Mouse (Mus musculus): ENCODE results near the gene Gp5.

DNA sequence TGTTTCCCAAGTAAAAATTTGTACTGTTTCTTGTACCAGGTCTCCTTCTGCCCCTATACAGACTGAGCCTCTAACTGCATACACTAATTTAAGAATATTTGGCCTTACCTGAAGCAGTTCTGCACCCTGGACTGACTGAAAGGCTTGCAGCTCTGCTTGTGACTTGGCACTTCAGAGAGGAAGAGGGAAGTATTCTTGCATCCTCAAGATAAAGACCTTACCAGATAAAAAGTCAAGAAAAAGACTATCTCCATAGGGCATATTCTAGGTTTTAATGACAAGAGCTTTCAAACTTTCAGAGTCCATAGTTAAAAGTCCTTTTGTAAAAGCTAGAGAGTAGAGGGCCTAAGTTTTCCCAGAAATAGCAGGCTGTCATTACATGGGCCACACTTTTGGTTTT, at the start of gene Gp5:
- TF ChIP-seq E2F4 (IDR thresholded peaks at IDR 0.05; ENCODE audit: insufficient read depth) (no peak), POLR2A (IDR thresholded peaks at IDR 0.05; ENCODE audit: insufficient read length, low read depth) (no peak), MYOG (IDR thresholded peaks at IDR 0.05; ENCODE audit: control insufficient read depth in 1 of 3, insufficient read depth in 1 of 3, insufficient read length in 2 of 3, low read depth in 2 of 3) (no peak), CEBPB (IDR thresholded peaks at IDR 0.05; ENCODE audit: insufficient read depth, poor library complexity, severe bottlenecking) (no peak), TCF12 (IDR thresholded peaks at IDR 0.05; ENCODE audit: insufficient read depth, poor library complexity, severe bottlenecking) (no peak), MAX (IDR thresholded peaks at IDR 0.05; ENCODE audit: low read depth) (no peak)
